Mouse (Mus musculus): ENCODE results near the gene Pde9a.

The Pde9a gene

GRCm38 (mm10) chr17:31512593-31512992 lies 126.6 kb downstream of the Pde9a start:
- peak; percentile 33 for DNase-seq (ENCODE audit: low read depth, low spot score)

DNA sequence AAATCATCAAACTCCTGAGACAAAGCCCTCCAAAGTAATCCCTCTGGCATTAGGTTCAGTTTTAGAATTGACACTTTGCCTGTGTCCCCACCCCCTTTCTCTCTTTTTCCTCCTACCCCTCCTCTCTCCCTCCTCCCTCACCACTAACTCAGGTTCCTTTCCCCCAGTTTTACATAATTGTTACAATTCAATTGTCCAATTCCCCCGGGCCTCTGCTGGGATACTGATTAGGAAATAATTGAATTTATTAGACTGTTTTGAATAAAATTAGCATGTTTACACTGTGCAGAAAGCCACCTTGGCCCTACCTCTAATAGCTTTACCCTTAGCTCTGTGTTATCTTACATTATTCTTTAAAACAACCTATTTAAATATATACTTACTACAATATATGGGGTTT lies 128.7 kb downstream of the Pde9a start:
- no peak for DNase-seq (ENCODE audit: low read depth, low spot score)

DNA sequence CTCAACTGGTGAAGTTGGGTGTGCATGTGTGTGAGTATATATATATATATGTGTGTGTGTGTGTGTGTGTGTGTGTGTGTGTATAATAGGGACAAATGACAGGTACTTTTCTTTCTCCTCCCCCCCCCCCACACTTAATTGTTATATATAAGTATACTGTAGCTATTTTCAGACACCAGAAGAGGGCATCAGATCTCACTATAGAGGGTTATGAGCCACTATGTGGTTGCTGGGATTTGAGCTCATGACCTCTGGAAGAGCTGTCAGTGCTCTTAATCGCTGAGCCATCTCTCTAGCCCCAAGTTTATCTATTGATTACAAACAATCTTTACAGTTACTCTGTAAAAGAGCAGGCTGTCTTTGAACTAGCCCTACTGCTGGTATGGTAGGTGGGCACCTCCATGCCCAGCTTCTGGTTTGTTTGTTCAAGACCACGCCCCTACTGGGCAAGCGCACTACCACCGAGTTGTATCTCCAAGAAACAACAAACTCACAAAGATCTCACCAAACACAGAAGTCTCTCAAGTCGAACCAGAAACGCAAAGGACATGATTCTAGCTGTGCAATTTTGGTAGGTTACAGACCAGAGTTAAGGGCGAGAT lies 133.4 kb downstream of the Pde9a start:
- DNase-seq (ENCODE audit: low read depth, low spot score), result peak; percentile 84

DNA sequence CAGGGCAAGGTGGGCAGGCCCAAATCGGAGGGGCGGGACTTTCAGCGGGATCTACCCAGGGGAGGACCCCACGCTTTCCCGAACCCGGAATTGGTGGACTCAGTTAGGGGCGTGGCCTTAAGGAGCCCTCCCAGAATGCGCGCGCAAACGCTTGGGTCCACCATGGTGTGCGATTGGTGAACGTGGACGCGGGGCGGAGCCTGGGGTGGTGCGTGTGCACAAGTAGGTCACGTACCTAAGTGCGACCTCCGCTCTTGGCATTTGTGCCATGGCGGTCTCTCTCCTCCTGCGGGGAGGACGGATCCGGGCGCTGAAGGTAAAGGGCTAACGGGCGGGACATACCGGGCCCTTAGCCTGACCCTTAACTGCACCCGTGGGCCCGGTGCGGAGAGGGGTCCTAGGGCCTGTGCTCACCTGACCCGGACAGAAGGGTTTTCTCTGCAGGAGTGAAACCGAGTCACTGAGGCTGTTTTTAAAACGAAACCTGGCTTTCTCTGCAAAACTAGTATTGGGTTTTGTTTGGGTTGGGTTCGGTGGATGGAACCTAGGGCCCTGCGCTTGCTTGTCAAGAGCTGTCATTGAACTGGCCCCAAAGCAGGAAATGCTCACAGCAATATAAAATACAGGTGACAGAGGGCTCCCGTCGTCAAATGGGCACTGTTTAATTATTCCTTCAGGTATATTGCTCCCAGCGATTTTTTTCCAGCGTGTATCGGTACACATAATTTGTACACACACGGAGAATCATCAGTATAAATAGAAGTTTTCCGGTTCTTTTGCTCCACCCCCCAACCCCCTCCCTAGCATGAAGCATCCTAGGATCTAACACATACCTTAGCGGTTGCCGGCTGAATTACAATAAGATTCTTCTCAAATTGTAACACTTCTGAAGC lies 134.2 kb downstream of the Pde9a start, which contains the start of the genes Wdr4 and Ndufv3:
Gene Wdr4, minus strand, starts transcription at position 35 of the 893 bp plus-strand sequence.
Gene Ndufv3, plus strand, starts transcription at position 170 of the 893 bp plus-strand sequence.
- peak; percentile 100 for DNase-seq (ENCODE audit: low read depth, low spot score)

DNA sequence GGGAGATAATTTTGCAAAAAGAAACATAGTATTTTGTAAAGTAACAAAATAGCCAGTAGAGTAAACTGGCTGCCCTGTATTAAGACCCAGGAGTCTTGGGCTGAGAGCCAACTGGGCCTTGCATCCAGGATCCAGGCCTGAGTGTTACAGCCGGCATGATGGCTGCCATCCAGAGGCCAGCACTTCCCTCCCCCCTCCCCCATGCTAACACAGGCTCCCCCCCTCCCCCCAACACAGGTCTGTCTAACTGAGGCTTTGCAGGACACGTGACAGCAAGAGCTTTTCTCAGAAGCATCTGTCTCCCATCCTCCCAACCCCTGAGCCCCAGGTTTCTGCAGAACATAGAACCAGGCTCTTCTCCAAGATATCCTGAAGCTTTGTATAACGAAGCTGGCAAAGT lies 134.9 kb downstream of the Pde9a start:
- DNase-seq (ENCODE audit: low read depth, low spot score), result peak; percentile 79

GRCm38 (mm10) chr17:31521948-31522347 lies 135.9 kb downstream of the Pde9a start:
- no peak for DNase-seq (ENCODE audit: low read depth, low spot score)

GRCm38 (mm10) chr17:31525114-31525513 lies 139.1 kb downstream of the Pde9a start:
- DNase-seq (ENCODE audit: low read depth, low spot score), result no peak

DNA sequence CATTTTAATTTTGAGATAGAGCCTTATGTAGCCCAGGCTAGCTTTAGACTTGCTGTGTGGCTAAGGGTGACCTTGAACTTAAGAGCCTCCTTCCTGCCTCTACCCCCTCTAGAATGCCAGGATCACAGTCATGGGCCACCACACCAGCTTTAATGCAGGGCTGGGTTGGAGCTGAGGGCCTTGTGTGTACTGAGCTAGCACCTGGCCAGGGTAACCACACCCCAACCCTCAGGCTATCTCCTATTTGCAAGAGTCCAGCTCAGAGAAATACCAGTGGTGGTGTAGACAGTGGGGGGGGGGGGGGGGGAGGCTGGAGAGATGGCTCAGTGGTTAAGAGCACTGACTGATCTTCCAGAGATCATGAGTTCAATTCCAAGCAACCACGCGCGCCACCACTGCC lies 139.8 kb downstream of the Pde9a start:
- no peak for DNase-seq (ENCODE audit: low read depth, low spot score)

All from 3T3-L1 (cell line).